Mouse (Mus musculus) mouse embryonic stem cell (cell line): ENCODE data around the gene Tank.

Source experiments
- in situ Hi-C, 2 experiments: fragments of 300-500 bp; cut with MboI; formaldehyde crosslinking; loops; 1 replicate in 1 of 2; 3 replicates in 1 of 2; pipeline ENCODE4 v1.14.3; 2019 to 2020; ENCODE audit warnings: low sequenced_read_pairs in 2 of 2, low pct_unique_long_range_greater_than_20kb in 1 of 2, mixed read lengths in 1 of 2; ENCODE audit not compliant: unreplicated experiment in 1 of 2

Tank gene

DNA sequence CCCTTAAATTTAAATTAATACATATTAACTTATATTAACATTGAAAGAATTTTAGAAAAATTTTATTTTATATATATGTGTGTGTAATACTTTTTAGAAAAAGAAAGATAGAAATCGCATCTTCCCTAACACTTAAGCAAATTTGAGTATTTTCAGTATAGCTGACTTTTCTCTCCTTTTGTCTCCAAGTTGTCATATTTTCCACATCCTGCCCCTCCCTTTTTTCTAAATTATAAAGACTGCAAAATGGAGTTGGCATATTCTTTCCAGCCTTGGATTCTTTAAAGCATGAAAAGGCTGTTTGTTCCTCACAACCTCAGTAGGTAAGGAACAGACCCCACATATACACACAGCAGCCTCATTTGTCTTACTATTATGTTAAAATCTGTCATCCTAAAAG is 56.7 kb downstream of the Tank start:
- in situ Hi-C loops, result loop anchor here in 1 of 2 experiments (25.0 kb wide), 1 partner anchor 652 kb away; no protein-coding TSS in a partner anchor

GRCm38 (mm10) chr2:61638182-61638581 is 59.8 kb downstream of the Tank start:
- in situ Hi-C loops, result loop anchor here in 1 of 2 experiments (25.0 kb wide), 1 partner anchor 649 kb away; no protein-coding TSS in a partner anchor

- in situ Hi-C loops, result loop anchor here in 1 of 2 experiments (25.0 kb wide), 1 partner anchor 645 kb away; no protein-coding TSS in a partner anchor
These were observed 64.3 kb downstream of the Tank start for GRCm38 (mm10) chr2:61642452-61643368.

DNA sequence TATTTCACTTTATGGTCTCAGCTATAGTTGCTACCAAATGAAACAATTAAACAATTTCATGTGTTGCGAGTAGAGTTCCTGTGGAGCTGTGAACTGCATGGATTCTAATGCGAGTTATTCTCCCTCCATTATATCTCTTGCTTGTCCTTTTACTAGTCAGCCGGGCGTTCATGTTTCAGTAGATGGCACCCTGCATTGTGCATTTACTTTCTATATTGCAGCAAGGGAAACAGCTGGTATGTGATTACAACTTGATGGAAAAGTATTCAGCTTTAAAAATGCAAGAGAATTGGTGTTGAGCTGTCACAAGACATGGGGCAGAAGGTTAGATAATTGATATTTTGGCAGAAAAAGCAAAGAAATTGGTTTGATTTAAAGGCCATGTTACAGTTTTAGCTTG is 72.8 kb downstream of the Tank start:
- in situ Hi-C loops, result loop anchor here in 1 of 2 experiments (25.0 kb wide), 1 partner anchor 311 kb away; no protein-coding TSS in a partner anchor

- in situ Hi-C loops, result loop anchor here in 1 of 2 experiments (25.0 kb wide), 1 partner anchor 311 kb away; no protein-coding TSS in a partner anchor
These were observed 73.3 kb downstream of the Tank start for GRCm38 (mm10) chr2:61651640-61652039.

GRCm38 (mm10) chr2:61655046-61655381 is 76.6 kb downstream of the Tank start:
- in situ Hi-C loops, result loop anchor here in 1 of 2 experiments (25.0 kb wide), 1 partner anchor 307 kb away; no protein-coding TSS in a partner anchor

DNA sequence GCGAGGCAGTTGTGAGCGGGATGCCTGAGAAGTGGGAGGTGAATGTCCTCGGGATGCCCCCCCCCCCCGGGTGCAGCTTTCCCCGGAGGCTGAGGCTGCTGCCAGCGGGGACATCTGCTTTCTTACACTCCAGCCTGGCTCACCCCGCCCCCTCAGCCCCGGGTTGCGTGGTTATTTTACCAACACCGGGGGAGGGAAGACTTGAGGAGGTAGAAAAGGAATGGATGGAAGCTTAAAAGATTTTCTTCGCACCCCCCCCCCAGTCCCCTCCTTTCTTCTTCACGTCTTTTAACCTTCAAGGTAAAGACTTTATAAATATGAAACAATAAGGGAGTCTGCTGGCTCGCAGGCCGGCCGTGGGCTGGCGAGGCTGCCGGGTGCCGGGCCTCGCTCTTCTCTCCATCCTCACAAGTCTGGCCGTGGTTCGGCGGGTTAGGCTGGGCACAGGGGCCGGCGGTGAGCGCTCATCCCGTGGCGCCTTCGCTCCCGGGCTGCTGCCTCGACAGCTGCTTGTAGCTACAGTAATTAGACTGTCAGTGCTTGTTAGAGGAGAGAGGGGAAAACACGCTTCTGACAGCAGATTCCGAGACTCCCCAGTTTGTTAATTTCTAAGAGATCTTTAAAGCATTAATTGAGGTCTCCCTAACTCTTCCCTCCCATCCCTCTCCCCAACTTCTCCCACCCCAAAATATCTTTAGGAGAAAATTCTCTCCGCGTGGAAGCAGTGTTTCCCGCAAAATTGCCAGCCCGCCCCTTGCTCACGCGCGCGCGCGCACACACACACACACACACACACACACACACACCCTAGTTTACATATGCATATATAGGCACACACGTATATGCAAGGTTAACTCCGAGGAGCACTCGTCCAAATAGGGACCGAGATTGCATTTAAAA is 77.2 kb downstream of the Tank start:
- in situ Hi-C loops, result loop anchor here in 1 of 2 experiments (25.0 kb wide), 1 partner anchor 307 kb away; no protein-coding TSS in a partner anchor

- in situ Hi-C loops, result loop anchor here in 1 of 2 experiments (25.0 kb wide), 1 partner anchor 306 kb away; no protein-coding TSS in a partner anchor
These were observed 78.3 kb downstream of the Tank start for GRCm38 (mm10) chr2:61656421-61657411.

DNA sequence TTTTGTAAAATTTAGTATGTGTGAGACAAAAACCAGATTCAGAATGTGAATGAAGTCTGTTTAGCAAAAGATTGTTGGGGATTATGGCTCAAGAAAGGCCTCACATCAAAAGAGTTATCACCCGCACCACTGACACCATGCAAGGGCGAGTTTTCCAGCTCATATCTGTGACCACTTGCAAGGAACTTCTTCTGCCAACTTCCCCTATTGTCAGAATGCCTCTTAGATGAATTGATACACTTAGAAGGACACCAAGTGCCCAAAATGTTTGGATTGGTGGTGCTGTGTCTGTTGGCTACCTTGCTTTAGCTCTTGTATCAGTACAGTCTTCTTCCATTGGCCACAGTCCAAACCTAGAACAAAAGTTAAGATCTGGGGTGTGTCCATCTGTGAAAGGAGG is 80.9 kb downstream of the Tank start:
- in situ Hi-C loops, result loop anchor here in 1 of 2 experiments (25.0 kb wide), 1 partner anchor 303 kb away; no protein-coding TSS in a partner anchor

GRCm38 (mm10) chr2:61662833-61663232 is 84.4 kb downstream of the Tank start:
- in situ Hi-C loops, result loop anchor here in 1 of 2 experiments (25.0 kb wide), 1 partner anchor 299 kb away; no protein-coding TSS in a partner anchor

DNA sequence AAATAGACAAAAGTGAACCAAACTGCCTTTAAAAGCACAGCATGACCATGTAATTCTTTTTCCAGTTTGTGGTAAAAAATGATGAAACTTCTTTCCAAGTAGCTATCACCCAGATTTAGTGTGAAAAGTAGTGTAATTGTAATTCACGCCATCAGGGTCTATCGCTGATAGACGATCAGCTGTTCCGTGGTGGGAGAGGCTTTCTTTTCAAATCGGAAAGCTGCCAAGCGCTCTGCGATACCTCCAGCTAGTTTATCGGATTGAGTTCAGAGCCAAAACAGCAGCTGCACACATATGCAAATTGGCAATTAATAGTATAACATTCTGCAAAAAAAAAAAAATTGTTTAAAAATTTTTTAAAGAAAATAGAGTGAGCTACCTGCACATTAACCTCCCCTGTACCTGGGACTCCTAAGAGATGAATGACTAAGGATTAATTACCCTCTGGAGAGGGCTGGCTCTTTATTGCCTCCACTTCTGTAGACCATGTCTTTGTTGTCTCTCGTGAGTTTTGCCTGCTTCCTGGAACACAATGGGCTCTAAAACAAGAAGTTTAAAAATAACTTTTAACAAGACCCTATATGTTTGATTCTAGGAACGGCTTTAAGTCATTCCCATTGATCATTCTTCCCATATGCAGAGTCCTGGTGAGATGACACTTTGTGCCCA is 85.3 kb downstream of the Tank start:
- in situ Hi-C loops, result loop anchor here in 1 of 2 experiments (25.0 kb wide), 1 partner anchor 299 kb away; no protein-coding TSS in a partner anchor

GRCm38 (mm10) chr2:61667420-61667819 is 89.0 kb downstream of the Tank start:
- in situ Hi-C loops, result loop anchor here in 1 of 2 experiments (25.0 kb wide), 1 partner anchor 295 kb away; no protein-coding TSS in a partner anchor

- in situ Hi-C loops, result loop anchor here in 1 of 2 experiments (25.0 kb wide), 1 partner anchor 294 kb away; no protein-coding TSS in a partner anchor
These were observed 89.9 kb downstream of the Tank start for GRCm38 (mm10) chr2:61668260-61668659.

- in situ Hi-C loops, result loop anchor here in 1 of 2 experiments (25.0 kb wide), 1 partner anchor 288 kb away; no protein-coding TSS in a partner anchor
These were observed 96.2 kb downstream of the Tank start for GRCm38 (mm10) chr2:61674555-61674954.

GRCm38 (mm10) chr2:61681572-61681971 is 103.2 kb downstream of the Tank start:
- in situ Hi-C loops, result no loop called here

DNA sequence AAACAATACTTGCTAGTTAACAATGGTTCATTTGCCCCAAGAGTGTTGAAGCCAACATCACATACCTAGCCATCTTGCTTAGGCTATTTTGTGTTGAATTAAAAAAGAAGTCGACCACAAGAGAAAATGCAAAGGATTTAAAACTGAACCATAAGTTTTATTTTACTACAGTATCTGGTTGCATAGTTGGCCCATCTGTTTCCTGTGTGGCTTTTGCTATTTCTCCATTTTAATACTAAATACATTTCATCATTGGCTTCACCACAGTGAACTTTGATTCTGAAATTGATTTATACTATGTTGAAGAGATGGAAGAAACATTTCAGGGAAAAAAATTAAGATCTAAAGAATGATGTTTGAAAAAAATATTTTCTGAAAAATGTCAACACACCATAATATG is 108.1 kb downstream of the Tank start:
- in situ Hi-C loops, result no loop called here

GRCm38 (mm10) chr2:61689086-61689485 is 110.7 kb downstream of the Tank start:
- in situ Hi-C loops, result no loop called here
